ENCODE assay signal across 8 mouse cellular contexts in genomic region chr8:124318612-124319315, GRCm38 (mm10).
DNase-seq lines count a peak whose midpoint lies in the region; TF ChIP-seq lines count a peak whose summit lies in the region.

No protein-coding gene starts in this region.

- no peak for TF ChIP-seq CTCF in spleen, adult 2 months (IDR thresholded peaks at IDR 0.05; ENCODE audit: extremely low read depth, insufficient read depth, insufficient read length, insufficient replicate concordance)

- no peak overlapping the region for H3K4me3 ChIP-seq in spleen, adult 2 months (ENCODE audit: extremely low read depth, insufficient read depth, insufficient read length)

- 51% methylated on average over 11 of the region's 11 CpGs for WGBS in spleen, adult 2 months

- H3K27me3 ChIP-seq in spleen, adult 2 months (ENCODE audit: control insufficient read depth, insufficient read depth, low read length): no peaks in the 10 kb centered on the region

- H3K27ac ChIP-seq in spleen, adult 2 months (ENCODE audit: insufficient read depth, low read length): peak overlapping the region; percentile 49

- DNase-seq in spleen, adult 2 months (ENCODE audit: low read depth in 1 of 2, low spot score in 2 of 2): no peak
- no peak for DNase-seq in spleen, adult 18-20 months
- peak; percentile 70 for DNase-seq in gastrocnemius, postnatal 14 days
- peak; percentile 46 for DNase-seq in induced T-regulatory cell, adult 2 months (ENCODE audit: low read depth)
- peak; percentile 13 to 21 for DNase-seq in natural killer cell, adult 2 months (ENCODE audit: low spot score in 2 of 2)
- no peak for DNase-seq in adrenal gland, adult 18-20 months (ENCODE audit: low spot score in 2 of 2)
- DNase-seq in ovary, postnatal 14 days (ENCODE audit: low spot score): no peak
- no peak for DNase-seq in layer of hippocampus, adult 8-10 months (ENCODE audit: low spot score in 2 of 2)

- peaks cover 3% of the 10 kb centered on the region; the same call in 1 of the 2 replicates for H3K36me3 ChIP-seq in spleen, adult 2 months (ENCODE audit: control insufficient read depth, insufficient read depth, low read length)

- intact Hi-C loops in gastrocnemius, postnatal 14 days (cut with DNase I; ENCODE audit: low total_unique reads): no loop called here

- TF ChIP-seq POLR2A in spleen, adult 2 months (IDR thresholded peaks at IDR 0.05; ENCODE audit: low read depth, low read length): no peak

- peaks cover 18% of the 10 kb centered on the region; the same call in 1 of the 2 replicates for H3K4me1 ChIP-seq in spleen, adult 2 months (ENCODE audit: control insufficient read depth, insufficient read depth, insufficient read length)

Comparison
In these comparisons a context has a peak if more than half of its experiments do, and no peak if none do; other contexts are left out.
1. DNase-seq: peak in gastrocnemius, postnatal 14 days (single experiment), induced T-regulatory cell, adult 2 months (single experiment) and natural killer cell, adult 2 months (2 of 2); none in spleen, adult 2 months (0 of 2), spleen, adult 18-20 months (0 of 2), adrenal gland, adult 18-20 months (0 of 2), ovary, postnatal 14 days (single experiment) and layer of hippocampus, adult 8-10 months (0 of 2).